Mouse (Mus musculus) adipocyte (in vitro differentiated cells): ENCODE results near the gene Ccnyl1.

Experiments
- DNase-seq: peaks from one replicate; pipeline ENCODE4 v3.0.0-alpha.2; 2016; ENCODE audit warnings: low spot score

Gene Ccnyl1

GRCm38 (mm10) chr1:64738180-64738555 lies 47.9 kb downstream of the Ccnyl1 start:
- peak; percentile 31 for DNase-seq

- DNase-seq: no peak
These were observed 48.4 kb downstream of the Ccnyl1 start for GRCm38 (mm10) chr1:64738661-64739082.

GRCm38 (mm10) chr1:64742741-64743408 lies 52.6 kb downstream of the Ccnyl1 start:
- no peak for DNase-seq

GRCm38 (mm10) chr1:64744616-64745015 lies 54.4 kb downstream of the Ccnyl1 start:
- no peak for DNase-seq

- peak; percentile 64 for DNase-seq
These were observed 62.9 kb downstream of the Ccnyl1 start for GRCm38 (mm10) chr1:64753109-64753508.

GRCm38 (mm10) chr1:64753668-64754067 lies 63.4 kb downstream of the Ccnyl1 start:
- DNase-seq: peak; percentile 63

GRCm38 (mm10) chr1:64754658-64755057 lies 64.4 kb downstream of the Ccnyl1 start:
- DNase-seq: no peak

GRCm38 (mm10) chr1:64755971-64756639 lies 65.8 kb downstream of the Ccnyl1 start:
- peak; percentile 70 for DNase-seq

- peak; percentile 48 for DNase-seq
These were observed 66.4 kb downstream of the Ccnyl1 start for GRCm38 (mm10) chr1:64756640-64757030.

GRCm38 (mm10) chr1:64757254-64757653 lies 67.0 kb downstream of the Ccnyl1 start:
- peak; percentile 64 for DNase-seq

- peak; percentile 19 for DNase-seq
These were observed 67.5 kb downstream of the Ccnyl1 start for GRCm38 (mm10) chr1:64757766-64758165.

GRCm38 (mm10) chr1:64761646-64762045 lies 71.4 kb downstream of the Ccnyl1 start:
- no peak for DNase-seq

- no peak for DNase-seq
These were observed 79.9 kb downstream of the Ccnyl1 start for GRCm38 (mm10) chr1:64770169-64770568.

GRCm38 (mm10) chr1:64773305-64773704 lies 83.0 kb downstream of the Ccnyl1 start:
- no peak for DNase-seq
